Mouse (Mus musculus) stomach, embryonic 15.5 days (tissue): ENCODE measurements around the gene Asf1a. TPM values are rescaled to one million over a fixed set of nuclear protein-coding genes. Genes with fewer than 3 reads are reported as not detected.
"Not testable (repeated sequence)": the region's sequence is repeated elsewhere in the genome, so short reads cannot be mapped to it uniquely, and the experiment has no call there.

Experiments used
- ATAC-seq: fragments of 200-750 bp; cut with Nextera tagmentation; 2 replicates; pipeline ENCODE4 v1.8.0; 2017; ENCODE audit warnings: low read depth, moderate number of reproducible peaks, moderate TSS enrichment; ENCODE audit not compliant: insufficient read depth, low FRiP score
- H3K27ac ChIP-seq: fragments of 300-500 bp; sonication (generic); 2 replicates; pipeline ENCODE4 v1.5.1; 2015; ENCODE audit warnings: mild to moderate bottlenecking, inconsistent platforms
- H3K27me3 ChIP-seq: fragments of 300-500 bp; sonication (generic); replicated peaks from 2 replicates; pipeline ENCODE4 v1.6.1; 2015; ENCODE audit warnings: inconsistent platforms
- H3K36me3 ChIP-seq: fragments of 300-500 bp; sonication (generic); 2 replicates; pipeline ENCODE4 v1.6.1; 2015; ENCODE audit warnings: inconsistent platforms
- H3K4me1 ChIP-seq: fragments of 300-500 bp; sonication (generic); 2 replicates; pipeline ENCODE4 v1.6.1; 2015; ENCODE audit warnings: inconsistent platforms
- H3K4me2 ChIP-seq: fragments of 300-500 bp; sonication (generic); 2 replicates; pipeline ENCODE4 v1.6.1; 2015; ENCODE audit warnings: mild to moderate bottlenecking, inconsistent platforms
- H3K4me3 ChIP-seq: fragments of 300-500 bp; sonication (generic); replicated peaks from 2 replicates; pipeline ENCODE4 v1.5.1; 2015; ENCODE audit warnings: inconsistent platforms
- H3K9ac ChIP-seq: fragments of 300-500 bp; sonication (generic); 2 replicates; pipeline ENCODE4 v1.6.1; 2015; ENCODE audit warnings: inconsistent platforms
- H3K9me3 ChIP-seq: fragments of 300-500 bp; sonication (generic); 2 replicates; pipeline ENCODE4 v1.6.1; 2016; ENCODE audit warnings: inconsistent platforms
- WGBS: fragments of 180-500 bp; shearing (Covaris S2); methylation state at CpG from one replicate; pipeline ENCODE4 v1.1.7; 2015; 5-methylcytosine and 5-hydroxymethylcytosine counted together
- polyA plus RNA-seq: library from polyadenylated mRNA; unstranded; fragments of >200 nt; fragmentation: Nextera tagmentation; extraction: Ambion mirVana; gene quantifications from 2 replicates; pipeline ENCODE4 v1.2.1, GENCODE M21; 2015

Gene Asf1a
- polyA plus RNA-seq, 1 experiment from 2014 or later: 110 TPM

GRCm38 (mm10) chr10:53654239-53654638 lies 57.7 kb downstream of the Asf1a start:
- not testable (repeated sequence) for H3K9ac ChIP-seq, H3K27me3 ChIP-seq, H3K27ac ChIP-seq, ATAC-seq, H3K4me3 ChIP-seq, H3K4me1 ChIP-seq, H3K9me3 ChIP-seq, H3K36me3 ChIP-seq, H3K4me2 ChIP-seq
- 80% methylated on average over 5 of the region's 5 CpGs for WGBS

Other genes starting within 250 kb of the Asf1a start
- gene Cep85l, start 216.8 kb upstream of the Asf1a start, polyA plus RNA-seq: 4.8 and 5.1 TPM in 2 replicates
- 8.1 and 10.4 TPM in 2 replicates for gene Mcm9, start 33.7 kb downstream of the Asf1a start, polyA plus RNA-seq
- gene Fam184a, start 154.4 kb downstream of the Asf1a start, polyA plus RNA-seq: 2.8 and 4.4 TPM in 2 replicates